Mouse (Mus musculus): ENCODE measurements around the gene Srebf2. TPM values are rescaled to one million over a fixed set of nuclear protein-coding genes. Genes with fewer than 3 reads are reported as not detected.

Gene Srebf2
- polyA plus RNA-seq, 1 experiment from 2014 or later = 105 TPM

DNA sequence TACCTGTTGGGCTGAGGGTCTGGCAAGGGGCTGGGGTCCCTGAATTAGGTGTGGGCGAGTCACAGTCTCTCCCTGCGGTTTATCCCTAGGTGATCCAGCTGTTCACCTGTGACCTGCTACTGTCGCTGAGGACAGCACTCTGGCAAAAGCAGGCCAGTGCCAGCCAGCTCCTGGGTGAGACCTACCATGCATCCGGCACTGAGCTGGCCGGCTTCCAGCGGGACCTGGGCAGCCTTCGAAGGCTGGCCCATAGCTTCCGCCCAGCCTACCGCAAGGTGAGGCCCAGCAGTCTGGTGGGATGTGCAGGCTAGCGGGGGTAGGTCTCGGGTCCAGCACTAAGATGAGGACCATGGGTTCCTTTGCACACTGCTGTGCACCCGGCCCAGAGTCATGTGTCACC, 52.6 kb downstream of the Srebf2 start:
- ATAC-seq (replicated peaks; ENCODE audit: insufficient number of reproducible peaks, low FRiP score, low TSS enrichment, low read depth) (no peak), DNase-seq (ENCODE audit: low spot score) (no peak)
- Histone ChIP-seq H3K4me3 (ENCODE audit: low read depth, low read length) (no peak overlapping the region), H3K27ac (replicated peaks; ENCODE audit: low read depth, low read length) (no peak overlapping the region), H3K9ac (replicated peaks; ENCODE audit: low read length) (no peak overlapping the region), H3K4me2 (ENCODE audit: low read depth, low read length) (no peak overlapping the region), H3K9me3 (replicated peaks; ENCODE audit: control insufficient read depth, low read length) (no peaks in the 10 kb centered on the region), H3K36me3 (replicated peaks; ENCODE audit: control insufficient read depth, insufficient read depth, low read depth, low read length) (peaks cover 32% of the 10 kb centered on the region), H3K4me1 (ENCODE audit: control insufficient read depth, insufficient read depth, low read length) (no peaks in the 10 kb centered on the region), H3K27me3 (ENCODE audit: control insufficient read depth, insufficient read depth, low read length) (no peaks in the 10 kb centered on the region)
- WGBS = 88% methylated on average over 12 of the region's 12 CpGs

DNA sequence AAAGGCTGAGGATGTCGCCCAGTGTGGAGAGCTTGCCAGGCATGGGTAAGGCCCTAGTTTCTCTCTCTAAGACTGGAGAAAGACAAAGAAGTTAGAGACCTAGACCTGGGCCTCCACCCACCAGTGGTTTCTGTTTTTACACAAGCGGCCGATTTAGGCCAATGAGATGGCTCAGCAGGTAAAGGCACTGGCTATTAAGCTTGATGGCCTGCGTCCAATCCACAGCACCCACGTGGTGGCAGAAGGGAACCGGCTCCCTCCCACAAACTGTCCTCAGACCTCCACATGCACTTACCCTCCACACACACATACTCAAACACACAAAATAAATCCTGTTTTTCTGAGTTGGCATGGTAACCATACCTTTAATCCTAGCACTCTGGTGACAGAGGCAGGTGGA, 55.1 kb downstream of the Srebf2 start:
- H3K9me3 ChIP-seq (replicated peaks; ENCODE audit: control insufficient read depth, low read length) = no peaks in the 10 kb centered on the region
- ATAC-seq (replicated peaks; ENCODE audit: insufficient number of reproducible peaks, low FRiP score, low TSS enrichment, low read depth) = no peak
- H3K9ac ChIP-seq (replicated peaks; ENCODE audit: low read length) = no peak overlapping the region
- no peak for DNase-seq (ENCODE audit: low spot score)
- no peak overlapping the region for H3K4me3 ChIP-seq (ENCODE audit: low read depth, low read length)
- peaks cover 19% of the 10 kb centered on the region for H3K27me3 ChIP-seq (ENCODE audit: control insufficient read depth, insufficient read depth, low read length)
- 96% methylated on average over 6 of the region's 6 CpGs for WGBS
- H3K4me1 ChIP-seq (ENCODE audit: control insufficient read depth, insufficient read depth, low read length) = no peaks in the 10 kb centered on the region; the same call in 1 of the 2 replicates
- peaks cover 26% of the 10 kb centered on the region for H3K36me3 ChIP-seq (replicated peaks; ENCODE audit: control insufficient read depth, insufficient read depth, low read depth, low read length)
- H3K4me2 ChIP-seq (ENCODE audit: low read depth, low read length) = no peak overlapping the region
- H3K27ac ChIP-seq (replicated peaks; ENCODE audit: low read depth, low read length) = no peak overlapping the region

DNA sequence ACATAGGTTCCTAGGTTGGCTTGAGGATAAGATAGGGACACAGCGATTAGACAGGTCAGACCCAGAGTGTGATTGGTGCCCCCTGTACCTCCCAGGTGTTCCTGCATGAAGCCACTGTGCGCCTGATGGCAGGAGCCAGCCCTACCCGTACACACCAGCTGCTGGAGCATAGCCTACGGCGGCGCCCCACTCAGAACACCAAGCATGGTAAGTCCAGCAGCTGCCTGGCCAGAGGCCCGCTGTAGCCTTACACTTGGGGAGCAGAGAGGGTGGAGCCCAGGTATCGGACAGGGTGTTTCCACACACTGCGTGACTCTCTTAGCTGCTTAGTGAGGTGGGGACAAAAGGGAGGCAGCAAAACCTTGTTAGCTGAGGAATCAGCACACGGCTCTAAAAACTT, 56.1 kb downstream of the Srebf2 start:
- Histone ChIP-seq H3K4me1 (ENCODE audit: control insufficient read depth, insufficient read depth, low read length) (no peaks in the 10 kb centered on the region; the same call in 1 of the 2 replicates), H3K27me3 (ENCODE audit: control insufficient read depth, insufficient read depth, low read length) (peaks cover 28% of the 10 kb centered on the region), H3K36me3 (replicated peaks; ENCODE audit: control insufficient read depth, insufficient read depth, low read depth, low read length) (peaks cover 26% of the 10 kb centered on the region), H3K9ac (replicated peaks; ENCODE audit: low read length) (no peak overlapping the region), H3K27ac (replicated peaks; ENCODE audit: low read depth, low read length) (no peak overlapping the region), H3K4me2 (ENCODE audit: low read depth, low read length) (no peak overlapping the region), H3K9me3 (replicated peaks; ENCODE audit: control insufficient read depth, low read length) (no peaks in the 10 kb centered on the region), H3K4me3 (ENCODE audit: low read depth, low read length) (no peak overlapping the region)
- WGBS = 92% methylated on average over 10 of the region's 10 CpGs
- DNase-seq (ENCODE audit: low spot score) (no peak), ATAC-seq (replicated peaks; ENCODE audit: insufficient number of reproducible peaks, low FRiP score, low TSS enrichment, low read depth) (no peak)

DNA sequence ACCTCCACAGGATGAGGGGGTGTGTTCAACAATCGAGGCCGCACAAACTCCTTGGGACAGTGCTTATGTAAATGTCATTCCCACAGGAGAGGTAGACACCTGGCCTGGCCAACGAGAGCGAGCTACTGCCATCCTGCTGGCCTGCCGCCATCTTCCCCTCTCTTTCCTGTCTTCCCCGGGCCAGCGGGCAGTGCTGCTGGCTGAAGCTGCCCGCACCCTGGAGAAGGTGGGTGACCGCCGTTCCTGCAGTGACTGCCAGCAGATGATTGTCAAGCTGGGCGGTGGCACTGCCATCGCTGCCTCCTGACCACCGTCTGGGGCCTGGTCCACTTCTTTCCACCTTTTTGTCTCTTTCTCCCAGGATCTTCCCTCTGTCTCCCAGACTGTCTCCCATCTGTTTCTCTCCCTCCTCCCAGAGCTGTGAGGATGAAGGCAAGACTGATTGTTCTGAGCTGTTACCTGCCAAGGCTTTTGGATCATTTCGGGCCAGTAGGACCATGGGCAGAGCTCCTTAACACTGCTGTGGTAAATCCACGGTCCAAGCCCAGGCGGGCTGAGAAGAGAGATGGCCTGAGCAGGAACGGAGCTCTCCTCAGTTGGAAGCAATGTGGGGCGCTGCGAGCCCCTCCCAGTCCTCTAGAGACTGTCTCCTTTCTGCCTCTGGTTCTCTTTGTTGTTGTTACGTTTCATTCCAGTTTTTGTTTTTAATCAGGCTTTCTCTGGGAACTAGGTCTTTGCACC, 56.8 kb downstream of the Srebf2 start:
- ATAC-seq (replicated peaks; ENCODE audit: insufficient number of reproducible peaks, low FRiP score, low TSS enrichment, low read depth) (no peak), DNase-seq (ENCODE audit: low spot score) (no peak)
- 74% methylated on average over 20 of the region's 20 CpGs for WGBS
- H3K9ac ChIP-seq (replicated peaks; ENCODE audit: low read length) = no peak overlapping the region
- peaks cover 32% of the 10 kb centered on the region for H3K27me3 ChIP-seq (ENCODE audit: control insufficient read depth, insufficient read depth, low read length)
- H3K4me2 ChIP-seq (ENCODE audit: low read depth, low read length) = no peak overlapping the region
- no peak overlapping the region for H3K4me3 ChIP-seq (ENCODE audit: low read depth, low read length)
- no peak overlapping the region for H3K27ac ChIP-seq (replicated peaks; ENCODE audit: low read depth, low read length)
- H3K4me1 ChIP-seq (ENCODE audit: control insufficient read depth, insufficient read depth, low read length) = no peaks in the 10 kb centered on the region; the same call in 1 of the 2 replicates
- H3K9me3 ChIP-seq (replicated peaks; ENCODE audit: control insufficient read depth, low read length) = no peaks in the 10 kb centered on the region
- peaks cover 24% of the 10 kb centered on the region for H3K36me3 ChIP-seq (replicated peaks; ENCODE audit: control insufficient read depth, insufficient read depth, low read depth, low read length)

DNA sequence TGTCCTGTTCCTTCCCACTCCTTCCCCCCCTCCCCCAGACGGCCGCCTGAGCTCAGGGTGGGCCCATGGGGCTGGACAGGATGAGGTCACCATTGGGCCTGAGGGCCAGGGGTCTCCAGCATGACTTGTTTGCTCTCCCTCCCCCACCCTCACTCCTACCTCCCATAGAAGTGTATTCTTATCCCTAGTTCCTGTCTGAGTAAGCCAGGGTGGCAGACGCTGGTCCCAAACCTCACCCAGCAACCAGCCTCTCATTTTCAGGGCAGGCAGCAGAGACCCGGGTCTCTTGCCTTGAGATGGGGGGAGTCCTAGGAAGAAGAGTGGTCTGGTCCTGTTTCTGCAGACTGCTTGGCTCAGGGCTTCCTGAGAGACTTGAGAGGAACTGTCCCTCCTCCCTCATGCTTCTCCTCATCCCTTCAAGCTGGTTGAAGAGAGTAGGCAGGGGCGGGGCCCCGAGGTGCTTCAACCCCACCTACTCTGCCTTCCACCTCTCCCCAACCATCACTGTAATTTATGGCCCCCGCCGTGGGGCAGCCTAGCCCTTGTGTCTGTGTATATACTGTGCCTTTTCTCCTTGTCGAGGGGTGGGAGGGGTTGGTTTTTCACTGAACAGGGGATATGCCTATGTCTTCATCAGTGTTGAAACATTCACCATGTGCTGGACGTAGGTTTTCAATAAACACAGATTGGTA, 57.8 kb downstream of the Srebf2 start:
- no peak overlapping the region for H3K9ac ChIP-seq (replicated peaks; ENCODE audit: low read length)
- H3K4me3 ChIP-seq (ENCODE audit: low read depth, low read length) = no peak overlapping the region
- H3K4me1 ChIP-seq (ENCODE audit: control insufficient read depth, insufficient read depth, low read length) = no peaks in the 10 kb centered on the region; the same call in 1 of the 2 replicates
- DNase-seq (ENCODE audit: low spot score) = no peak
- no peak overlapping the region for H3K27ac ChIP-seq (replicated peaks; ENCODE audit: low read depth, low read length)
- H3K36me3 ChIP-seq (replicated peaks; ENCODE audit: control insufficient read depth, insufficient read depth, low read depth, low read length) = peaks cover 19% of the 10 kb centered on the region
- H3K9me3 ChIP-seq (replicated peaks; ENCODE audit: control insufficient read depth, low read length) = no peaks in the 10 kb centered on the region
- peaks cover 39% of the 10 kb centered on the region for H3K27me3 ChIP-seq (ENCODE audit: control insufficient read depth, insufficient read depth, low read length)
- no peak for ATAC-seq (replicated peaks; ENCODE audit: insufficient number of reproducible peaks, low FRiP score, low TSS enrichment, low read depth)
- 50% methylated on average over 10 of the region's 10 CpGs for WGBS
- H3K4me2 ChIP-seq (ENCODE audit: low read depth, low read length) = no peak overlapping the region

DNA sequence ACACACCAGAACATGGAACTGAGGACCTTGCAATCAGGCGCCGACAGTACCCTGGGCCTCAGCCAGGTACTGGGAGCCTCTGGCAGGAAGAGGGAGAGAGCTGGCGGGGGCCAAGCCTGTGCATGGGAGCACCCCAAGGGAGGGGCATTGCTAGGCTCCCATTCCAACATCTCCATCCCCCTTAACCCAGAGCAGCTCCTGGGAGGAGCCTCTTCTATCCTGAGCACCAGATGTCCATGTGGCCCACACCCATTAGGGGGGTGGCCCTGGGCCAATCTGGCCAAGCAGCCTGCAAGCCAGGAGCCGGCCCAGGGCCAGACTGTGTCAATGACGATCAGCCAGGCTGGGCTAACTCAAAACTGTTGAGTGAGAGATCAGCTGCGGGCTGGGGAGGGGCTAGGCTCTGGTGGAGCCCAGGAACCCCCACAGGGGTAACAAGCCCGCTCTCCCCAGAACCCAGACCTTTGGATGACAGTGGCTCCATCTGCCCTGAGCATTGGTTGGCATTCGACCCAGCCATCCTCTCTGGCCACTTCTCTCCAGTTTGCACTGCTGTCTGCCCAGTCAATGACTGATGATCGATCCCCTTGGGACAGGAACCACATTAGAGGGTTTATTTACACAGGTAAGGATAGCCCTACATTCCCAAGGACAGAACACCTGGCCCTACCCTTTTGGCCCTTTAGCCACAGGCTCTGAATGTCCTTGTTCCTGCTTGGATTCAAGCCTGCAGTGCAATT, 59.6 kb downstream of the Srebf2 start:
- peaks cover 10% of the 10 kb centered on the region for H3K36me3 ChIP-seq (replicated peaks; ENCODE audit: control insufficient read depth, insufficient read depth, low read depth, low read length)
- H3K27ac ChIP-seq (replicated peaks; ENCODE audit: low read depth, low read length) = no peak overlapping the region
- H3K9ac ChIP-seq (replicated peaks; ENCODE audit: low read length) = no peak overlapping the region
- no peaks in the 10 kb centered on the region for H3K9me3 ChIP-seq (replicated peaks; ENCODE audit: control insufficient read depth, low read length)
- 54% methylated on average over 9 of the region's 9 CpGs for WGBS
- no peaks in the 10 kb centered on the region; the same call in 1 of the 2 replicates for H3K4me1 ChIP-seq (ENCODE audit: control insufficient read depth, insufficient read depth, low read length)
- ATAC-seq (replicated peaks; ENCODE audit: insufficient number of reproducible peaks, low FRiP score, low TSS enrichment, low read depth) (peak; percentile 49; the same call in 1 of the 2 replicates), DNase-seq (ENCODE audit: low spot score) (no peak)
- no peak overlapping the region for H3K4me3 ChIP-seq (ENCODE audit: low read depth, low read length)
- no peak overlapping the region for H3K4me2 ChIP-seq (ENCODE audit: low read depth, low read length)
- H3K27me3 ChIP-seq (ENCODE audit: control insufficient read depth, insufficient read depth, low read length) = peaks cover 56% of the 10 kb centered on the region

DNA sequence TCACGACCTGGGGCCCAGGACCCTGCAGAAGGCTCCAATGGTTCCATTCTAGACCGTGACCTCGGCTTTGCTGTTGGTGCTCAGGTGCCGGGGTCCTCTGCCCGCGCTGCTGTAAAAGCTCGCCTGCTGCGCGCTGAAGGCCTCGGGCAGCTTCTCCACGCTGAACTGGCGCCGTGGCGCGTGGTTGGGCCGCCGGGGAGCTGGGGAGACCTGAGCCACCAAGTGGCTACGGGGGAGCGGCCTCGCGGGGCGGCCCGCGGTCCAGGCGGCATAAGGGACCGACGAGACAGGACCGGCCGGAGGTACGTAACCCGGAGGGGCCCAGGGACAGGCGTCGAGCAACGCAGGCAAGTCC, 60.1 kb downstream of the Srebf2 start:
- peaks cover 61% of the 10 kb centered on the region for H3K27me3 ChIP-seq (ENCODE audit: control insufficient read depth, insufficient read depth, low read length)
- DNase-seq (ENCODE audit: low spot score) = no peak
- no peaks in the 10 kb centered on the region for H3K9me3 ChIP-seq (replicated peaks; ENCODE audit: control insufficient read depth, low read length)
- H3K9ac ChIP-seq (replicated peaks; ENCODE audit: low read length) = no peak overlapping the region
- ATAC-seq (replicated peaks; ENCODE audit: insufficient number of reproducible peaks, low FRiP score, low TSS enrichment, low read depth) = no peak
- no peak overlapping the region for H3K27ac ChIP-seq (replicated peaks; ENCODE audit: low read depth, low read length)
- 10% methylated on average over 34 of the region's 34 CpGs for WGBS
- peaks cover 8% of the 10 kb centered on the region for H3K36me3 ChIP-seq (replicated peaks; ENCODE audit: control insufficient read depth, insufficient read depth, low read depth, low read length)
- peaks cover 3% of the 10 kb centered on the region for H3K4me1 ChIP-seq (ENCODE audit: control insufficient read depth, insufficient read depth, low read length)
- H3K4me3 ChIP-seq (ENCODE audit: low read depth, low read length) = no peak overlapping the region
- no peak overlapping the region for H3K4me2 ChIP-seq (ENCODE audit: low read depth, low read length)

Measured in embryonic facial prominence, embryonic 11.5 days (tissue).